Mouse (Mus musculus): Measurements from ENCODE around the gene Ebp. TPM values are rescaled to one million over a fixed set of nuclear protein-coding genes. Genes with fewer than 3 reads are reported as not detected.

Ebp gene
- 27.2 and 35.5 TPM in 2 replicates for polyA plus RNA-seq (2015; fragmentation: Nextera tagmentation; extraction: Ambion mirVana)

DNA sequence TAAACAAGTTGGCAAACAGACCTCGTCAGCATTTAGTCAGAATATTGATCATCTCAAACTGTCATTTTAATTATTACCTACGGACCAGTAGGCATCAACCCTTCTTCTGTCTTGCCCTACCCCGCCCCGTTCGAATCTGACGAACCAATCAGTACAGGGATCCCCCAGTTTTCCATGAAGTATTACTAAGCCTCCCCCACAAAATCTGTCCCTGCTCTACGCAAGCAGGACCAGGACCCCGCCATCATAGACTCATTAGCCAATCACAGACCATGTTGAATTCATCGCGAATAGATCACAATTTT, at the start of gene Ebp:
TSS of gene Ebp (minus strand) at position 94 of the 305 bp plus-strand sequence.
- Histone ChIP-seq H3K27ac (replicated peaks) (peak within 1 kb of the TSS; percentile 83), H3K27me3 (no peaks in the 10 kb centered on the region), H3K4me1 (replicated peaks) (peaks cover 8% of the 10 kb centered on the region), H3K9ac (peak within 1 kb of the TSS; percentile 70), H3K36me3 (0 out of 2 replicates have a peak, but pooled peaks cover under 1% of the 10 kb centered on the region), H3K9me3 (no peaks in the 10 kb centered on the region), H3K4me2 (peak within 1 kb of the TSS; percentile 58), H3K4me3 (peak within 1 kb of the TSS; percentile 53)
- WGBS, result 22% methylated on average over 10 of the region's 10 CpGs
- ATAC-seq (ENCODE audit: low read depth), result peak; percentile 71

DNA sequence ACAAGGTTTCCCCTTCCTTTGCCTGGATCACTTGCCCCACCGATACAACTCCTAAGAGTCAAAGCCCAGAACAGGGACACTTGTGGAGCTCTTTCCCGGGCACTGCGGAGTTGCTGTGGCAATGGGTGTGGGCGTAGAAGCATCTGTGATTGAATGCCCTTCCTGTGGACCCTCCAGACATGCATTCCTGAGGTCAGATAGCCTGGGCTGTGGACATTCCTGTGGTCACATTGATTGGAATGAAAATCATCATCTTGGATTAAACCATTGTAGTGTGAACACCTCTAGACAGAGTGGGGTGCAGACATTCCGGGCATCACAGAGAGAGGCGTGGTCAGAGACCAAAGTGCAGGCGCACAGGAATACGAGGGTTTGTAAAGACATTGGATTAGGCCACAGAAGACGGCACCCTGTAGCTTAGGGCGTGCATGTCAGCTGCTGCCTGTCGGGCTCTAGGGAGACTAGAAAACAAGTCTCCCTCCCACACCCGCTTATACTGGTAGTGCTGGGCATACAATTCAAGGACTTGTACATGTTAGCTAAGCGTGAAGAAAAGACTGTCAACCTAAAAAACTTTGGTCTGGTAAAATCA, 45.6 kb upstream of the Ebp start:
- Histone ChIP-seq H3K4me1 (replicated peaks) (no peaks in the 10 kb centered on the region), H3K27ac (replicated peaks) (no peak overlapping the region), H3K9ac (no peak overlapping the region), H3K4me3 (no peak overlapping the region), H3K4me2 (no peak overlapping the region), H3K27me3 (no peaks in the 10 kb centered on the region), H3K36me3 (peaks cover 17% of the 10 kb centered on the region), H3K9me3 (no peaks in the 10 kb centered on the region)
- 74% methylated on average over 13 of the region's 13 CpGs for WGBS
- no peak for ATAC-seq (ENCODE audit: low read depth)

DNA sequence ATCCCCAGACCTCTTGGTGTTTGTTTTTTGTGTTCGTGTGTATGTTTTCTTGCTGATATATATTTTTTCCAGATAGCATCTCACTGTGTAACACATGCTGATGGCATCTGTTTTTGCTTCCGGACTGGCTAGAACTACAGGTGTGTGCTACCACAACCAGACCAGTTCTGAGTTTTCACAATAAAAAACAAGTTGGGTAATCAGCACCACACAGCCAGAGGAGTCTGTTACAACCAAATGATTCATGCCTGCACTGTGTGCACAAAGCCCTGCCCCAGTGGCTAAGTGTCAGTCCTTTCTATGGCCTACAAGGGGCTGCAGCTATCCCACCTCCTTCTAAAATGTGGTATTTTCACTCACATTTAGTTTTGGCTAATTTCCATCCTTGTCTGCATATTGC, 43.4 kb upstream of the Ebp start:
- WGBS, result 85% methylated on average over 2 of the region's 2 CpGs
- H3K27me3 ChIP-seq, result no peaks in the 10 kb centered on the region
- H3K27ac ChIP-seq (replicated peaks), result no peak overlapping the region
- peaks cover 10% of the 10 kb centered on the region for H3K36me3 ChIP-seq
- no peak for ATAC-seq (ENCODE audit: low read depth)
- H3K9me3 ChIP-seq, result no peaks in the 10 kb centered on the region
- H3K4me3 ChIP-seq, result no peak overlapping the region
- no peaks in the 10 kb centered on the region for H3K4me1 ChIP-seq (replicated peaks)
- H3K4me2 ChIP-seq, result no peak overlapping the region
- no peak overlapping the region for H3K9ac ChIP-seq

DNA sequence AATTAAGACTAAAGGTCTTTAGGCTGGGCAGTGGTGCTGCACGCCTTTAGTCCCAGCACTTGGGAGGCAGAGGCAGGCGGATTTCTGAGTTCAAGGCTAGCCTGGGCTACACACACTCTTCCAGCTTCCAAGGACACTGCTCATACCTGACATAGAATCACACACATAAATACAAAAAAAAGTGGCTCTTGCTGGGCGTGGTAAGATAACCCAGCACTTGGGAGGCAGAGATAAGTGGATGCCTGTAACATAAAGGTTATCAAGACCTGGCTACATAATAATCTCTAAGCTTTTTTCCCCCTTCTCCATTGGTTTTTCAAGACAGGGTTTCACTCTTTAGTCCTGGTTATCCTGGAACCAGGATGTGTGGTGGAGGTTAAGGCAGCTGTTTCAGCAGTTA, 40.3 kb upstream of the Ebp start:
- no peak overlapping the region for H3K4me3 ChIP-seq
- H3K36me3 ChIP-seq, result no peaks in the 10 kb centered on the region
- ATAC-seq (ENCODE audit: low read depth), result no peak
- H3K9me3 ChIP-seq, result no peaks in the 10 kb centered on the region
- H3K27me3 ChIP-seq, result no peaks in the 10 kb centered on the region
- H3K4me1 ChIP-seq (replicated peaks), result no peaks in the 10 kb centered on the region
- H3K4me2 ChIP-seq, result no peak overlapping the region
- no peak overlapping the region for H3K9ac ChIP-seq
- WGBS, result 77% methylated on average over 3 of the region's 3 CpGs
- H3K27ac ChIP-seq (replicated peaks), result no peak overlapping the region

DNA sequence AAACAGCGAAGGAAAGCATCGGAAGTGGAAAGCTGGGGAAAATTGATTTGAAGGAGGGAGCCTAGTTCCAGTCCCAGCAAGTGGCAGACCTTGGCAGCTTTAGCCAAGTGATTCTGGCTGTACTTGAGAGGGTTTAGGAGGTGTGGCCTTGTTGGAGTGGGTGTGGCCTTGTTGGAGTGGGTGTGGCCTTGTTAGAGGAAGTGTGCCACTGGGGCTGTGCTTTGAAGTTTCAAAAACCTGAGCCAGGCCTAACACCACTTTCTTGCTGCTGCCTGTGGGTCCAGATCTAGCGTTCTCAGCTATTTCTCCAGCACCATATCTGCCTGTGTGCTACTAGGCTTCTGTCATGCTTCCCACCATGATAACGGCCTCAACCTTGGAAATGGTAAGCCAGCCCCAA, 37.0 kb upstream of the Ebp start:
- Histone ChIP-seq H3K27ac (replicated peaks) (no peak overlapping the region), H3K4me3 (no peak overlapping the region), H3K9ac (no peak overlapping the region), H3K4me1 (replicated peaks) (no peaks in the 10 kb centered on the region), H3K4me2 (no peak overlapping the region), H3K9me3 (no peaks in the 10 kb centered on the region), H3K36me3 (no peaks in the 10 kb centered on the region), H3K27me3 (no peaks in the 10 kb centered on the region)
- ATAC-seq (ENCODE audit: low read depth), result no peak
- WGBS, result 85% methylated on average over 4 of the region's 4 CpGs

DNA sequence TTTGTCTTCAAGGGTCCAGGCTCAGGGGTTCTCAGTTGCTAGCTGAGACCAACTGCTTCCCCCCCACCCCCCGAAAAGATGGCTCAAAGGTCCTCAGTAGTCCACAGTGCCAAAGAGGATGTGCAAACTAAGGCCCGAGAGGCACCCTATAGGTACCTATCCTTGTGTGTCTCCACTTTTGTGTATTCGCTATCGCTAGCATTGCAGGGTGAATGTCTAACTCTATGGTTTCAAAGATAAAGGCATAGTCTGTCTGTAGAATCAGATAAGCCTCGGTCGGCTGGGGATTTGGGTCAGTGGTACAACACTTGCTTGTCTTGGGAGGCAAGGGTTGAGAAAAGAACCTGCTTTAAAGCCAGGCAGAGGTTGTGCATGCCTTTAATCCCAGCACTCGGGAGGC, 30.2 kb upstream of the Ebp start:
- Histone ChIP-seq H3K36me3 (no peaks in the 10 kb centered on the region), H3K27me3 (no peaks in the 10 kb centered on the region), H3K9me3 (no peaks in the 10 kb centered on the region), H3K9ac (no peak overlapping the region), H3K27ac (replicated peaks) (no peak overlapping the region), H3K4me2 (no peak overlapping the region), H3K4me3 (no peak overlapping the region), H3K4me1 (replicated peaks) (no peaks in the 10 kb centered on the region)
- WGBS, result 90% methylated on average over 7 of the region's 7 CpGs
- no peak for ATAC-seq (ENCODE audit: low read depth)

DNA sequence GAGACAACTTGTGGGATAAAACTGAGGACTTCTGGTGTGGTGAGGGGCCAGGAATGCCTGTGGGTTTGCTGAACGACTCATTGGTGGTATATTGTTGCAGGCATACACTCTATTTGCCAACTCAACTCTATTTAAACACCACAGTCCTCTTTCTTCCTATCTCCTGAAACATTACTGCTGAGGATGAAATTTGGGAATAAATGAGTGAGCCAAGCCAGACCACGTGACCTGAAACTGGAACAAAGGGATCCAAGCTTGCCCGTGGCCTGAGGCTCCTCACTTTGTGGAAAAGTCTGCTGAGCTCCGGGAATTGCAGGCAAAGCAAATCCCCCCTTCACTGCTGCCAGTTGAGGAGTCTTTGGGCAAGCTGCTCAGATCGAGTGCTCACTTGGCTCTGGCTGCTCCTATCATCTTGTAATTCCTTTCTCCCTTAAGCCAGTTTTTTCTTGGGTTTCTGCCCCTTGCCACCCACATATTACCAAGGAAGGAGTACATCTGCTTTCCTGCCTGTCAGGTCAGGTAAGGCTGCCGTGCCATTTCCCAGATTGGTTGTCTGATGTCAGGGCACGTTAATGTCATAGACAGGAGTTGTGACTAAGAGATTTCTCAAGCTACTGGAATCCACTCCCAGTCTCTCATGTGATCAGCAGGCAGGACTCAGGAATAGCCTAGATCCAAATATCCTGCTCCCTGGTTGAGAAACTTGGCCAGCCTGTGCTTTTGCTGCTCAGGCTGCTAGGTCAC, 29.5 kb upstream of the Ebp start:
- Histone ChIP-seq H3K4me2 (no peak overlapping the region), H3K27me3 (no peaks in the 10 kb centered on the region), H3K4me1 (replicated peaks) (no peaks in the 10 kb centered on the region), H3K27ac (replicated peaks) (no peak overlapping the region), H3K36me3 (no peaks in the 10 kb centered on the region), H3K9me3 (no peaks in the 10 kb centered on the region), H3K9ac (no peak overlapping the region), H3K4me3 (no peak overlapping the region)
- ATAC-seq (ENCODE audit: low read depth), result no peak
- 64% methylated on average over 7 of the region's 7 CpGs for WGBS

DNA sequence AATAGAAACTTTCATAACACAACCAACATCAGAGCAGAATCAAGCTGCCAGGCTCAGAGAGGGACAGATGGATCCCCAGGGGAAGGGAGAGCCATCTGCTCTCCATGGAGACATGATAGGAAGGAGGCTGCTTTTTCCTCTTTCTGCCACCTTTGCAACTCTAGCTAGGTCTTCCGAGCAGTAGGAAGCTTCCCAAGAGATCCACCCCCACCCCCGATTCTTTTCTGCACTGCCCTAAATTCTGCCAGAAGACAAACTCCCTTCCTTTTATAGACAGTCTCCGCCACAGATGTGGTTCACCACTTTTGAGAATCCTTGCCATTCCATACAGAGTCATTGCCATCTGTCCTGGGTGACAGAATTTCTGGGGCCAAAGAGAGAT, 29.0 kb upstream of the Ebp start:
- Histone ChIP-seq H3K36me3 (no peaks in the 10 kb centered on the region), H3K4me2 (no peak overlapping the region), H3K9me3 (no peaks in the 10 kb centered on the region), H3K9ac (no peak overlapping the region), H3K4me1 (replicated peaks) (no peaks in the 10 kb centered on the region), H3K27me3 (no peaks in the 10 kb centered on the region), H3K4me3 (no peak overlapping the region), H3K27ac (replicated peaks) (no peak overlapping the region)
- WGBS, result 70% methylated on average over 3 of the region's 3 CpGs
- no peak for ATAC-seq (ENCODE audit: low read depth)

DNA sequence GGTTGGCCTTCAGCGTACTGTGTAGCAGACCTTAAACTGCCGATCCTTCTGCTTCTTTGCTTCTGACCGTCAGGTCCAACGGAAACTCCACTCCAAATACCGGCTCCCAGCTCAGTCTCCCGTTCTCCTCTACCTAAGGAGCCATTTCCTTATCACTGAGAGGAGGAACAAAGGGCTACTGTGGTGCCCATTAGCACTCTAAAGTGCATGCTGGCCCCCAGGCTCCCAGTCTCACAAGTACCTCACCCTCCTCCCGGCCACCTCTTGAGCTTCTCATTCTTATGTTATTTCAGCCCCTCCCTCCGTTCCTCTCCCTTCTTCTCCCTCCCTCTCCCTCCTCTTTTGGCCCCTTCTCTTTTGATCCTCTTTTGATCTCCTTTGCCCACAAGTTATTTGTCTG, 26.3 kb upstream of the Ebp start:
- no peak overlapping the region for H3K4me2 ChIP-seq
- H3K27ac ChIP-seq (replicated peaks), result no peak overlapping the region
- H3K9me3 ChIP-seq, result no peaks in the 10 kb centered on the region
- H3K9ac ChIP-seq, result no peak overlapping the region
- no peaks in the 10 kb centered on the region for H3K27me3 ChIP-seq
- WGBS, result 37% methylated on average over 8 of the region's 8 CpGs
- H3K4me1 ChIP-seq (replicated peaks), result no peaks in the 10 kb centered on the region
- no peak overlapping the region for H3K4me3 ChIP-seq
- ATAC-seq (ENCODE audit: low read depth), result no peak
- H3K36me3 ChIP-seq, result no peaks in the 10 kb centered on the region

DNA sequence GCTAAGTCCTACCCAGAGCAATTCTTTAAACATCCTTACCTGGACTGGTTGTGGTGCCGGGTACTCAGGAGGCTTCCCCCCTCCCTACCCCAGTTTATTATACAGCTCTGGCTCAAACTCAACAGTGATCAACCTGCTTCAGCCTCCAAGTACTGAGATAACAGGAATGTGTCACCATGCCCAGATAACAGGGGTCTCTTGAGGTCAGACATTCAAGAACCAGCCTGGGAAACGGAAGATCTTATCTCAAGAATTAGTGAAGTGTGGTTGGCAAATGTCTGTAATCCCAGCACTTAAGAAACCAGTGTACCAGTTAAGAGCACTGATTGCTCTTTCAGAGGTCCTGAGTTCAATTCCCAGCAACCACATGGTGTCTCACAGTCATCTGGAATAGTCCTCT, 24.8 kb upstream of the Ebp start:
- H3K27me3 ChIP-seq, result no peaks in the 10 kb centered on the region
- H3K36me3 ChIP-seq, result no peaks in the 10 kb centered on the region
- 88% methylated on average over 2 of the region's 2 CpGs for WGBS
- no peaks in the 10 kb centered on the region for H3K4me1 ChIP-seq (replicated peaks)
- ATAC-seq (ENCODE audit: low read depth), result no peak
- H3K9ac ChIP-seq, result no peak overlapping the region
- no peaks in the 10 kb centered on the region for H3K9me3 ChIP-seq
- no peak overlapping the region for H3K4me2 ChIP-seq
- H3K4me3 ChIP-seq, result no peak overlapping the region
- H3K27ac ChIP-seq (replicated peaks), result no peak overlapping the region

DNA sequence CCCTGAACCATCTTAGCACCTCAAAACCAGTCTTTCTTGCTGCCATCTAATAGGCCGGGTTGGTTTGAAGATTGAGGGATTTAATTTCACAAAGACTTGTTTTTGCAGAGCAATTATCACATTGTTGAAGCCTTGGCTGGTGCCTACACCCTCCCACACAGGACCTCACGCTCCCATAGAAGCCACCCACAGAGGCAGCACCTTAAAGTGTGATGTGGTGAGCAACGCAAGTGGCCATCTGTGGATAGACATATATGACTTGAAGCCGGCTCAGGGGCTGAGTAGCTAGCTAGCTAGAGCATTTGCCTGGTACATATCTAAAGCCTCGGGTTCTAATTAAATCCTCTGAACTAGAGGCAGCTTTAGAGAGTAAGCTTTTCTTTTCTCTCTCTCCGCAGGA, 24.1 kb upstream of the Ebp start:
- Histone ChIP-seq H3K9me3 (no peaks in the 10 kb centered on the region), H3K9ac (no peak overlapping the region), H3K27ac (replicated peaks) (no peak overlapping the region), H3K4me3 (no peak overlapping the region), H3K27me3 (no peaks in the 10 kb centered on the region), H3K4me1 (replicated peaks) (no peaks in the 10 kb centered on the region), H3K4me2 (no peak overlapping the region), H3K36me3 (no peaks in the 10 kb centered on the region)
- no peak for ATAC-seq (ENCODE audit: low read depth)
- 64% methylated on average over 6 of the region's 6 CpGs for WGBS

DNA sequence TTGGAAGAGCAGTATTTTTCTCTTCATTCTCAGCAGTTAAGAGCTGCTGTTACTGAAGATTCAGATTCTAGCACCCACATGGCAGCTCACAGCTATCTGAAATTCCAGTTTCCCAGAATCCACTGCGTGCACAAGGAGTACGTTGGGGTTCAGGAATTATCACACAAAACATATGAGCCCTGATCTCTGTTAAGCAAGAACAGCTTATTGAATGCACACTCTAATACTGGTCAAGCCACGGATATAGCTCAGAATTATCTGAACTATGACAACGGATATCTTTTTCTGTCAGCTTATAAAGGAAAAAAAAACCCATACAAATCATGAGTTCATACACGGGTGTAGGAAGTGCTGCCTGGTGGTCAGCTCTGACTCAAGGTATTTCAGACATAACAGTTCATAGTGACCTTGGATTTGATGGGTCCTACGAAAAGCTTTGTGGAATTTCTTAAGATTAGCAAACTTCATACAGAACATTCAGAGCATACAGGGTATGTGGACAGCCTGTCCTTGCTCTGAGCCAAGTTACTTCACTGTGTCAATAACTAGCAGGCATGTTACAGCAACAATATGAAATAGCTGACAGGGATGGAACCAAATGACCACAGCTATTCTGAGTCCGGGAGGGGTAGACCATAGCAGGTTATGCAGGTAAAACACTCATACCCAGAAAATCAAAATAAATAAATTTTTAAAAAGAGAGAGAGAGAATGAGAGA, 18.3 kb upstream of the Ebp start:
- Histone ChIP-seq H3K9me3 (no peaks in the 10 kb centered on the region), H3K27ac (replicated peaks) (no peak overlapping the region), H3K4me3 (no peak overlapping the region), H3K27me3 (no peaks in the 10 kb centered on the region), H3K4me1 (replicated peaks) (no peaks in the 10 kb centered on the region), H3K9ac (no peak overlapping the region), H3K4me2 (no peak overlapping the region), H3K36me3 (no peaks in the 10 kb centered on the region)
- 87% methylated on average over 7 of the region's 7 CpGs for WGBS
- ATAC-seq (ENCODE audit: low read depth), result no peak

All from neural tube, embryonic 13.5 days (tissue).